10 mouse cellular contexts compared by ENCODE assay signal in the genomic region with DNA sequence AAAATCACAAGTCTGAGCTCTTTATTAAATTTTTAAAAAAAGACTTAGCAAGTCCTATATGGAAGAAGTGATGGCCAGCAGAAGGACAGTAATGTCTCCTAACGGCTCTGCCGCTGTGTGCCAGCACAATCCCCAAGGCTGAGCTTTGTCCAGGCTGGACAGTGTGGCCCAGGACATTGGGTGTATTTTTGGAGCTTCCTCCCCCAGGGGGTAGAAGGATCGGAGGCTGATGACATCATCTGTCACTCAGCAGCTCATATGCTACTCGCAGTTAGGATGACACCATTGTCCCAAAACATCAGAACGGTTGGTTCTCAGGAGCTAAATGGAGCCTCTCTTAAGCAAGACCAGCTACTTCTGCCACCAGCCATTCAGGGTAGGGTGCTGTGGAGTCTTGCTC.
DNase-seq lines count a peak whose midpoint lies in the region; ATAC-seq and TF ChIP-seq lines count a peak whose summit lies in the region.
"Had no signal": no experiment of that assay in that cellular context is flagged by ENCODE, and none has a peak within 500 bp of the region (broad histone marks: within the 10 kb centered on the region; RNA-seq: fewer than 3 reads in every experiment).

No protein-coding gene starts in this region.

- no peak for ATAC-seq in hindbrain, embryonic 15.5 days (ENCODE audit: low FRiP score, low read depth)
- ATAC-seq in hindbrain, embryonic 13.5 days (ENCODE audit: low FRiP score) = no peak
- no peak for ATAC-seq in forebrain, embryonic 14.5 days

- DNase-seq in adrenal gland, postnatal 14 days = peak; percentile 62
- DNase-seq in adrenal gland, postnatal 10 days = no peak
- peak; percentile 48 for DNase-seq in retina, postnatal 1 day
- DNase-seq in retina, embryonic 14.5 days (ENCODE audit: low spot score) = no peak
- no peak for DNase-seq in forebrain, embryonic 14.5 days (ENCODE audit: low spot score)
- DNase-seq: B cell, adult 2 months; thymus, adult 2 months had no signal

- H3K9ac ChIP-seq in hindbrain, embryonic 15.5 days = no peak overlapping the region
- H3K9ac ChIP-seq in hindbrain, embryonic 13.5 days = no peak overlapping the region
- H3K9ac ChIP-seq in forebrain, embryonic 14.5 days (ENCODE audit: low read length) = no peak overlapping the region

- no peaks in the 10 kb centered on the region for H3K27me3 ChIP-seq in hindbrain, embryonic 15.5 days
- 0 out of 2 replicates have a peak, but pooled peaks cover 3% of the 10 kb centered on the region for H3K27me3 ChIP-seq in hindbrain, embryonic 13.5 days
- peaks cover 3% of the 10 kb centered on the region for H3K27me3 ChIP-seq in myocyte (ENCODE audit: control insufficient read depth, insufficient read depth, insufficient read length)
- H3K27me3 ChIP-seq in forebrain, embryonic 14.5 days (replicated peaks; ENCODE audit: control insufficient read depth, insufficient read depth, low read length) = 0 out of 2 replicates have a peak, but pooled peaks cover 3% of the 10 kb centered on the region

- H3K4me3 ChIP-seq in hindbrain, embryonic 15.5 days = no peak overlapping the region
- no peak overlapping the region for H3K4me3 ChIP-seq in hindbrain, embryonic 13.5 days
- no peak overlapping the region for H3K4me3 ChIP-seq in myocyte
- H3K4me3 ChIP-seq in forebrain, embryonic 14.5 days (ENCODE audit: low read depth, low read length) = no peak overlapping the region

- H3K36me3 ChIP-seq in hindbrain, embryonic 15.5 days = no peaks in the 10 kb centered on the region; the same call in 1 of the 2 replicates
- H3K36me3 ChIP-seq in hindbrain, embryonic 13.5 days = no peaks in the 10 kb centered on the region
- no peaks in the 10 kb centered on the region for H3K36me3 ChIP-seq in myocyte (ENCODE audit: control insufficient read depth, insufficient read depth)
- H3K36me3 ChIP-seq in forebrain, embryonic 14.5 days (ENCODE audit: control insufficient read depth, insufficient read depth, low read length) = no peaks in the 10 kb centered on the region

- H3K9me3 ChIP-seq in hindbrain, embryonic 15.5 days = no peaks in the 10 kb centered on the region
- no peaks in the 10 kb centered on the region for H3K9me3 ChIP-seq in hindbrain, embryonic 13.5 days
- no peaks in the 10 kb centered on the region for H3K9me3 ChIP-seq in forebrain, embryonic 14.5 days (replicated peaks; ENCODE audit: control insufficient read depth, low read length)

- H3K4me1 ChIP-seq in hindbrain, embryonic 15.5 days (replicated peaks) = peaks cover 37% of the 10 kb centered on the region
- H3K4me1 ChIP-seq in hindbrain, embryonic 13.5 days (replicated peaks) = peaks cover 49% of the 10 kb centered on the region
- peaks cover 17% of the 10 kb centered on the region for H3K4me1 ChIP-seq in forebrain, embryonic 14.5 days (ENCODE audit: control insufficient read depth, insufficient read depth, low read length)

- no peak overlapping the region for H3ac ChIP-seq in myocyte (ENCODE audit: control insufficient read depth, insufficient read length)

- H3K4me2 ChIP-seq in hindbrain, embryonic 15.5 days = no peak overlapping the region
- H3K4me2 ChIP-seq in hindbrain, embryonic 13.5 days = no peak overlapping the region
- H3K4me2 ChIP-seq in myocyte (ENCODE audit: low read depth) = peak overlapping the region; percentile 25
- H3K4me2 ChIP-seq in forebrain, embryonic 14.5 days (ENCODE audit: low read length) = no peak overlapping the region

- WGBS in hindbrain, embryonic 15.5 days = 62% methylated on average over 5 of the region's 5 CpGs
- WGBS in hindbrain, embryonic 13.5 days = 74% methylated on average over 5 of the region's 5 CpGs
- WGBS in forebrain, embryonic 14.5 days = 75% methylated on average over 5 of the region's 5 CpGs

- TF ChIP-seq POLR2A in myocyte (IDR thresholded peaks at IDR 0.05; ENCODE audit: insufficient read length, low read depth) = no peak

- H3K27ac ChIP-seq in hindbrain, embryonic 15.5 days (replicated peaks) = peak overlapping the region; percentile 61; the same call in 1 of the 2 replicates
- no peak overlapping the region for H3K27ac ChIP-seq in hindbrain, embryonic 13.5 days
- no peak overlapping the region for H3K27ac ChIP-seq in forebrain, embryonic 14.5 days (ENCODE audit: low read depth, low read length)

- no peaks in the 10 kb centered on the region for H3K79me2 ChIP-seq in myocyte (ENCODE audit: control insufficient read depth, insufficient read depth)

TF ChIP-seq in myocyte, 11 proteins besides CTCF, POLR2A, EP300 and RAD21:
- TF ChIP-seq CEBPB (IDR thresholded peaks at IDR 0.05; ENCODE audit: insufficient read depth, poor library complexity, severe bottlenecking) = no peak
- TF ChIP-seq REST (IDR thresholded peaks at IDR 0.05; ENCODE audit: insufficient read depth, insufficient read length) = no peak
- TF ChIP-seq E2F4 (IDR thresholded peaks at IDR 0.05; ENCODE audit: insufficient read depth) = no peak
- no peak for TF ChIP-seq USF1 (IDR thresholded peaks at IDR 0.05; ENCODE audit: low read depth)
- TF ChIP-seq MAX (IDR thresholded peaks at IDR 0.05; ENCODE audit: low read depth) = no peak
- no peak for TF ChIP-seq POLR2AphosphoS2 (IDR thresholded peaks at IDR 0.05; ENCODE audit: insufficient read length, low read depth)
- TF ChIP-seq MYOD1 (IDR thresholded peaks at IDR 0.05; ENCODE audit: control insufficient read depth in 1 of 3, insufficient read length in 2 of 3, low read depth in 2 of 3) = no peak
- no peak for TF ChIP-seq TCF12 (IDR thresholded peaks at IDR 0.05; ENCODE audit: insufficient read depth, poor library complexity, severe bottlenecking)

Comparison
In these comparisons a context has a peak if more than half of its experiments do, and no peak if none do; other contexts are left out.
1. DNase-seq: peak in adrenal gland, postnatal 14 days (single experiment) and retina, postnatal 1 day (single experiment); none in adrenal gland, postnatal 10 days (single experiment), retina, embryonic 14.5 days (single experiment) and forebrain, embryonic 14.5 days (single experiment).